Comparison of ENCODE assay signal across 27 mouse cellular contexts in the genomic region with DNA sequence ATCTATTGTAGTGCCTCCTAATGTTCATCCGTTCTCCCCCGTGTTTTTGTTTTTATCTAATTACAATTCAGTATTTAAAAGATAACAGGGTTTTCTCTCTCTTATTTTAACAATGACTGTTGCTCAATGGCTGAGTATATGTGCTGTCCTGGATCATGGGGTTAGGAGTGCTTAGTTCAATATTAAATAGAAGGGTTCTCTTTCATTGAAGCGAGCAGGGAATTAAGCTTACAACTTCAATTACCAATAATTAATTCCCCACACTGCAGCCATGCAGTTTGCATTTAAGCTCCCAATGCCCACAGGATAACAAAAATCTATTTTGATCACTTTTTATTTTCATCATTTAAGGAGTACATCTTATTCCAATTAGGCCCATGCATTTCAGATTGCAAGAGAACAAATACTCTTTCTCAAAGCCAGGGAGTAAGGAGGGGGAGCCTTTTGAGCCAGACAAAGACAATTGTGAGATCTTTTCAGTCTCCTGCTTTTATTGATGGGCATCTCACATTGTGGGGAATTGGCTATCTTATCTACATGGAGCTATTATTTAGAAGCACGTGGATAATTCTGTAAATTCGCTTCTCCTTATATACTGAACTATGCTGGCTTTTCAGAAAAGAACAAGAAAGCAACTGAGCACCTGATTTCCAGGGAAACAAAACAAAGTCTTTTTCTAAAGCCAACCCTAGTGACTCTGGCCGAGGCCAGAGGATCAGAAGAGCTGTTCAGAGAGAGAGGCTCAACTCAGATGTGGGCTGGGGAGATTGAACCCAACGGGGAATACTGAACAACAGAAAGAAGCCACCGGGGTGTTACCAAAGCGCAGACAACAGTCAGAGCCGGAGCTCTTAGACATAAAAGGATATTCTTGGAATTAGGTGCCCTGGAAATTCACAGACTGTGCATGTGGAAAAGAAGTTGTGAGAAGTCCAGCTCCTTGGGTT. TPM values are rescaled to one million over a fixed set of nuclear protein-coding genes. Genes with fewer than 3 reads are reported as not detected.
DNase-seq lines count a peak whose midpoint lies in the region; ATAC-seq lines count a peak whose summit lies in the region.
"Had no signal": no experiment of that assay in that cellular context is flagged by ENCODE, and none has a peak within 500 bp of the region (broad histone marks: within the 10 kb centered on the region; RNA-seq: fewer than 3 reads in every experiment).

No protein-coding gene starts in this region.

- 0 out of 2 replicates have a peak overlapping the region, but pooled peaks have one; percentile 15 for H3K27ac ChIP-seq in embryonic facial prominence, embryonic 14.5 days (replicated peaks; ENCODE audit: low read depth, low read length)
- no peak overlapping the region for H3K27ac ChIP-seq in forebrain, embryonic 15.5 days (replicated peaks)
- H3K27ac ChIP-seq in midbrain, embryonic 14.5 days (replicated peaks; ENCODE audit: low read depth, low read length) = peak overlapping the region; percentile 66; the same call in 1 of the 2 replicates
- H3K27ac ChIP-seq: heart, embryonic 13.5 days; hindbrain, embryonic 12.5 days had no signal

- 0 out of 2 replicates have a peak, but pooled peaks cover 5% of the 10 kb centered on the region for H3K4me1 ChIP-seq in embryonic facial prominence, embryonic 14.5 days (ENCODE audit: control insufficient read depth, insufficient read depth, low read length)
- peaks cover 9% of the 10 kb centered on the region; the same call in 1 of the 2 replicates for H3K4me1 ChIP-seq in forebrain, embryonic 15.5 days
- H3K4me1 ChIP-seq in midbrain, embryonic 14.5 days (ENCODE audit: control insufficient read depth, insufficient read depth, low read length) = peaks cover 11% of the 10 kb centered on the region
- H3K4me1 ChIP-seq: heart, embryonic 13.5 days had no signal

- no peaks in the 10 kb centered on the region for H3K36me3 ChIP-seq in embryonic facial prominence, embryonic 14.5 days (ENCODE audit: control insufficient read depth, insufficient read depth, low read length)
- H3K36me3 ChIP-seq in forebrain, embryonic 15.5 days = no peaks in the 10 kb centered on the region
- no peaks in the 10 kb centered on the region for H3K36me3 ChIP-seq in midbrain, embryonic 14.5 days (ENCODE audit: control insufficient read depth, insufficient read depth, low read length)
- H3K36me3 ChIP-seq: G1E; heart, embryonic 13.5 days; hindbrain, embryonic 12.5 days had no signal

- H3K9me3 ChIP-seq in embryonic facial prominence, embryonic 14.5 days (ENCODE audit: control insufficient read depth, low read length) = peaks cover 9% of the 10 kb centered on the region; the same call in 1 of the 2 replicates
- H3K9me3 ChIP-seq in forebrain, embryonic 15.5 days = 0 out of 2 replicates have a peak, but pooled peaks cover 4% of the 10 kb centered on the region
- peaks cover 4% of the 10 kb centered on the region; the same call in 1 of the 2 replicates for H3K9me3 ChIP-seq in midbrain, embryonic 14.5 days (ENCODE audit: control insufficient read depth, low read length)
- H3K9me3 ChIP-seq: G1E; hindbrain, embryonic 12.5 days had no signal

- DNase-seq in brain, adult 2 months (ENCODE audit: low read depth, low spot score) = peak; percentile 33
- DNase-seq in embryonic facial prominence, embryonic 14.5 days (ENCODE audit: low spot score) = no peak
- peak; percentile 26 for DNase-seq in midbrain, embryonic 14.5 days
- no peak for DNase-seq in layer of hippocampus, adult 18-20 months (ENCODE audit: low spot score in 2 of 2)
- no peak for DNase-seq in gastrocnemius, postnatal 36 days
- DNase-seq in left cerebral cortex, postnatal 14 days (ENCODE audit: low spot score in 2 of 2) = no peak
- DNase-seq: adrenal gland, postnatal 36 days; B cell, adult 2 months; cerebellum, adult 2 months; cerebellum, postnatal 36 days; embryo, embryonic 11 days; gastrocnemius, postnatal 14 days; heart, adult 18-20 months; heart, postnatal 14 days; kidney, adult 18-20 months; kidney, postnatal 4 days; layer of hippocampus, adult 9-11 months; lung, adult 18-20 months; lung, postnatal 14 days; right cerebral cortex, postnatal 25 days; spleen, adult 18-20 months had no signal

- WGBS in embryonic facial prominence, embryonic 14.5 days = 72% methylated on average over 10 of the region's 10 CpGs
- 6% methylated on average over 10 of the region's 10 CpGs for WGBS in forebrain, embryonic 15.5 days
- 21% methylated on average over 10 of the region's 10 CpGs for WGBS in midbrain, embryonic 14.5 days

- H3K4me3 ChIP-seq in embryonic facial prominence, embryonic 14.5 days (ENCODE audit: low read depth, low read length) = no peak overlapping the region
- H3K4me3 ChIP-seq in forebrain, embryonic 15.5 days = no peak overlapping the region
- H3K4me3 ChIP-seq in midbrain, embryonic 14.5 days (replicated peaks; ENCODE audit: low read depth, low read length) = no peak overlapping the region
- H3K4me3 ChIP-seq: heart, embryonic 13.5 days; hindbrain, embryonic 12.5 days had no signal

- no peaks in the 10 kb centered on the region for H3K27me3 ChIP-seq in embryonic facial prominence, embryonic 14.5 days (replicated peaks; ENCODE audit: control insufficient read depth, insufficient read depth, low read length)
- no peaks in the 10 kb centered on the region for H3K27me3 ChIP-seq in forebrain, embryonic 15.5 days
- H3K27me3 ChIP-seq in midbrain, embryonic 14.5 days (ENCODE audit: control insufficient read depth, insufficient read depth, low read length) = no peaks in the 10 kb centered on the region
- H3K27me3 ChIP-seq: CH12.LX; heart, embryonic 13.5 days; hindbrain, embryonic 12.5 days had no signal

- no peak for ATAC-seq in embryonic facial prominence, embryonic 14.5 days (ENCODE audit: low read depth)
- 0 out of 2 replicates have a peak, but pooled peaks have one; percentile 41 for ATAC-seq in forebrain, embryonic 15.5 days (replicated peaks)
- ATAC-seq in midbrain, embryonic 14.5 days (ENCODE audit: low FRiP score, low TSS enrichment) = no peak
- ATAC-seq: Patski had no signal

- H3K4me2 ChIP-seq in embryonic facial prominence, embryonic 14.5 days (ENCODE audit: low read depth, low read length) = no peak overlapping the region
- no peak overlapping the region for H3K4me2 ChIP-seq in forebrain, embryonic 15.5 days (replicated peaks)
- H3K4me2 ChIP-seq in midbrain, embryonic 14.5 days (ENCODE audit: low read length) = no peak overlapping the region
- H3K4me2 ChIP-seq: heart, embryonic 13.5 days; hindbrain, embryonic 12.5 days had no signal

- no peak overlapping the region for H3K9ac ChIP-seq in embryonic facial prominence, embryonic 14.5 days (ENCODE audit: low read depth, low read length)
- H3K9ac ChIP-seq in forebrain, embryonic 15.5 days (replicated peaks) = no peak overlapping the region
- H3K9ac ChIP-seq in midbrain, embryonic 14.5 days (replicated peaks; ENCODE audit: low read length) = no peak overlapping the region
- H3K9ac ChIP-seq: heart, embryonic 13.5 days; hindbrain, embryonic 12.5 days had no signal

- intact Hi-C loops in gastrocnemius, postnatal 36 days (cut with DNase I) = no loop called here
- intact Hi-C loops in left cerebral cortex, postnatal 14 days (cut with DNase I) = no loop called here

RNA-seq across cellular contexts. Expression of a gene that starts 16.7 kb away (rescaled TPM):
- 1,104 and 1,207 TPM in 2 replicates for polyA plus RNA-seq in embryonic facial prominence, embryonic 14.5 days (2014; fragmentation: Nextera tagmentation; extraction: Ambion mirVana)
- 594 and 667 TPM in 2 replicates for polyA plus RNA-seq in forebrain, embryonic 15.5 days (2015; fragmentation: Nextera tagmentation; extraction: Ambion mirVana)
- polyA plus RNA-seq in midbrain, embryonic 14.5 days (2014; fragmentation: Nextera tagmentation; extraction: Ambion mirVana) = 612 and 730 TPM in 2 replicates
- total RNA-seq in layer of hippocampus, adult 18-20 months (2021) = 100 to 1,000 TPM; 350 to 366 TPM
- 100 to 1,000 TPM; 274 to 330 TPM for total RNA-seq in gastrocnemius, postnatal 36 days (2021)
- 100 to 1,000 TPM; 288 to 297 TPM for total RNA-seq in left cerebral cortex, postnatal 14 days (2021)

RNA-seq across cellular contexts. Expression of a gene that starts 37.7 kb away (rescaled TPM):
- 454 and 459 TPM in 2 replicates for polyA plus RNA-seq in embryonic facial prominence, embryonic 14.5 days (2014; fragmentation: Nextera tagmentation; extraction: Ambion mirVana)
- polyA plus RNA-seq in forebrain, embryonic 15.5 days (2015; fragmentation: Nextera tagmentation; extraction: Ambion mirVana) = 237 and 246 TPM in 2 replicates
- polyA plus RNA-seq in midbrain, embryonic 14.5 days (2014; fragmentation: Nextera tagmentation; extraction: Ambion mirVana) = 223 and 240 TPM in 2 replicates
- 10 to 100 TPM; 56.3 to 61.5 TPM for total RNA-seq in layer of hippocampus, adult 18-20 months (2021)
- total RNA-seq in gastrocnemius, postnatal 36 days (2021) = 10 to 100 TPM; 28.9 to 33.4 TPM
- 10 to 100 TPM; 67.8 to 69.0 TPM for total RNA-seq in left cerebral cortex, postnatal 14 days (2021)

Comparison
In these comparisons a context has a peak if more than half of its experiments do, and no peak if none do; other contexts are left out.
1. DNase-seq: peak in brain, adult 2 months (single experiment) and midbrain, embryonic 14.5 days (single experiment); none in embryonic facial prominence, embryonic 14.5 days (single experiment), layer of hippocampus, adult 18-20 months (0 of 2), gastrocnemius, postnatal 36 days (0 of 2) and left cerebral cortex, postnatal 14 days (0 of 2).